Mouse (Mus musculus): ENCODE results near the gene Olfr262. TPM values are rescaled to one million over a fixed set of nuclear protein-coding genes. Genes with fewer than 3 reads are reported as not detected.

Olfr262 gene
- not detected in 2 replicates for polyA plus RNA-seq (2012)

GRCm38 (mm10) chr19:12241559-12241958, at the start of gene Olfr262:
Gene Olfr262, minus strand, starts transcription at chr19:12241659.

DNA sequence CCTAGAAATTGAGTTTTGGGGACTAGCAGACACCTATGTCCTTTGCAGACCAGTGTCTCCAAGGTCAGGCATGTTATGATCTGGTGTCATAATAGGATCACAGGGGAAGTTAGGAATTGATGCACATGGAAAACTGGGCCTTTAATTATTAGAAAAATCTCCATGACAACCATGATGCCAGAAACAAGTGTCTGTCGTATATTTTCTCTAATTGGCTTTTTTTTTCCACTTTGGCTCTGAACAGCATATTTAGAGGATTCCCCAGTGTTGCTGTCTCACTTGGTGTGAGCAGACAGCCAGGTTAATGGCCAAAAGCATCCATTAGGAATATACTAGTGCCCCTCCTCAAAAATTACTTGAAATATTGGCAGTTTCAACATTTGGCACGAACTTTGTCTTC, 38.1 kb upstream of the Olfr262 start, which contains the start of gene Olfr1434:
Gene Olfr1434 (plus strand): TSS at position 301 of the 400 bp plus-strand sequence.

DNA sequence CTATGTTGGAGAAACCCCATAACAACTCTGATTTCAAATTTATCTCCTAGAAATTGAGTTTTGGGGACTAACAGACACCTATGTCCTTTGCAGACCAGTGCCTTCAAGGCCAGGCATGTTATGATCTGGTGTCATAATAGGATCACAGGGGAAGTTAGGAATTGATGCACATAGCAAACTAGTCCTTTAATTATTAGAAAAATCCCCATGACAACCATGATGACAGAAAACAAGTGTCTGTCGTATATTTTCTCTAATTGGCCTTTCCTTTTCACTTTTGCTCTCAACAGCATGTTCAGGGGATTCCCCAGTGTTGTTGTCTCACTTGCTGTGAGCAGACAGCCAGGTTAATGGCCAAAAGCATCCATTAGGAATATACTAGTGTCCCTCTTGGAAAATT, 19.3 kb upstream of the Olfr262 start, which contains the start of gene Olfr235:
Gene Olfr235 (plus strand): TSS at position 301 of the 400 bp plus-strand sequence.

GRCm38 (mm10) chr19:12232496-12232895, 9.0 kb downstream of the Olfr262 start, which contains the start of gene Olfr1432:
Gene Olfr1432, minus strand, starts transcription at chr19:12232596.

DNA sequence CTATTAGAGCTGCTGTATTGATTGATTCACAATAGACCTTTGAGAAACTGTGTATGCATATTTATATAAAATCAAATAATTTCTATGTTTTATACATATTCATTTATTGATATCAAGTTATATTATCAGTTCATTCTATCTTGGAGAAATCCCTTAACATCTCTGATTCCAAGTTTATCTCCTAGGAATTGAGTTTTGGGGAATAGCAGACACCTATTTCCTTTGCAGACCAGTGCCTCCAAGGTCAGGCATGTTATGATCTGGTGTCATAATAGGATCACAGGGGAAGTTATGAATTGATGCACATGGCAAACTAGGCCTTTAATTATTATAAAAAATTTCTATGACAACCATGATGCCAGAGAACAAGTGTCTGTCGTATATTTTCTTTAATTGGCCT, 41.1 kb downstream of the Olfr262 start, which contains the start of gene Olfr1431:
Gene Olfr1431 (plus strand): TSS at position 301 of the 400 bp plus-strand sequence.

Other genes with a start within 250 kb of the Olfr262 start
- gene Olfr1423, start 200.3 kb downstream of the Olfr262 start, polyA plus RNA-seq (2012) = not detected in 2 replicates
- gene Olfr1424, start 179.0 kb downstream of the Olfr262 start, polyA plus RNA-seq (2012) = not detected in 2 replicates
- not detected in 2 replicates for gene Olfr1425, start 163.9 kb downstream of the Olfr262 start, polyA plus RNA-seq (2012)
- gene Olfr1426, start 149.6 kb downstream of the Olfr262 start, polyA plus RNA-seq (2012) = not detected in 2 replicates
- 0.03 TPM in 1 of 2 replicates, not detected in the other for gene Olfr1427, start 138.3 kb downstream of the Olfr262 start, polyA plus RNA-seq (2012)
- not detected in 2 replicates for gene Olfr1428, start 125.8 kb downstream of the Olfr262 start, polyA plus RNA-seq (2012)
- not detected in 2 replicates for gene Olfr76, start 118.5 kb downstream of the Olfr262 start, polyA plus RNA-seq (2012)
- not detected in 2 replicates for gene Olfr1555-ps1, start 71.5 kb downstream of the Olfr262 start, polyA plus RNA-seq (2012)
- gene Olfr1431, start 41.0 kb downstream of the Olfr262 start, polyA plus RNA-seq (2012) = not detected in 2 replicates
- not detected in 2 replicates for gene Olfr1432, start 9.1 kb downstream of the Olfr262 start, polyA plus RNA-seq (2012)
- gene Olfr235, start 19.4 kb upstream of the Olfr262 start, polyA plus RNA-seq (2012) = not detected in 2 replicates
- gene Olfr1434, start 38.2 kb upstream of the Olfr262 start, polyA plus RNA-seq (2012) = not detected in 2 replicates
- not detected in 2 replicates for gene Olfr1436, start 57.5 kb upstream of the Olfr262 start, polyA plus RNA-seq (2012)
- gene Olfr1437, start 83.4 kb upstream of the Olfr262 start, polyA plus RNA-seq (2012) = not detected in 2 replicates
- not detected in 2 replicates for gene Olfr1438-ps1, start 94.3 kb upstream of the Olfr262 start, polyA plus RNA-seq (2012)
- gene Olfr1440, start 145.6 kb upstream of the Olfr262 start, polyA plus RNA-seq (2012) = not detected in 2 replicates
- not detected in 2 replicates for gene Olfr1441, start 175.8 kb upstream of the Olfr262 start, polyA plus RNA-seq (2012)
- gene Pfpl, start 186.2 kb upstream of the Olfr262 start, polyA plus RNA-seq (2012) = not detected in 2 replicates
- gene Mpeg1, start 219.1 kb upstream of the Olfr262 start, polyA plus RNA-seq (2012) = 5.2 and 9.2 TPM in 2 replicates